Mouse (Mus musculus) hindbrain, embryonic 11.5 days (tissue): ENCODE measurements around the gene Lrfn2. TPM values are rescaled to one million over a fixed set of nuclear protein-coding genes. Genes with fewer than 3 reads are reported as not detected.

Experiments used
- ATAC-seq: fragments of 200-750 bp; cut with Nextera tagmentation; 2 replicates; pipeline ENCODE4 v1.8.0; 2017; ENCODE audit warnings: mild to moderate bottlenecking, moderate TSS enrichment, moderate library complexity; ENCODE audit not compliant: low FRiP score
- DNase-seq: peaks from one replicate; pipeline ENCODE4 v3.0.0-alpha.2; 2015; ENCODE audit warnings: low spot score
- H3K27ac ChIP-seq: fragments of 300-500 bp; sonication (generic); 2 replicates; pipeline ENCODE4 v1.5.1; 2014; ENCODE audit warnings: mild to moderate bottlenecking, low read depth, low read length
- H3K27me3 ChIP-seq: fragments of 300-500 bp; sonication (generic); 2 replicates; pipeline ENCODE4 v1.6.1; 2014; ENCODE audit warnings: mild to moderate bottlenecking, low read length, moderate library complexity, mixed read lengths; ENCODE audit not compliant: control insufficient read depth, insufficient read depth
- H3K36me3 ChIP-seq: fragments of 300-500 bp; sonication (generic); 2 replicates; pipeline ENCODE4 v1.6.1; 2014; ENCODE audit warnings: mild to moderate bottlenecking, low read length, moderate library complexity, mixed read lengths; ENCODE audit not compliant: control insufficient read depth, insufficient read depth
- H3K4me1 ChIP-seq: fragments of 300-500 bp; sonication (generic); replicated peaks from 2 replicates; pipeline ENCODE4 v1.6.1; 2014; ENCODE audit warnings: low read length, mixed read lengths; ENCODE audit not compliant: control insufficient read depth, insufficient read depth
- H3K4me2 ChIP-seq: fragments of 300-500 bp; sonication (generic); replicated peaks from 2 replicates; pipeline ENCODE4 v1.6.1; 2014; ENCODE audit warnings: mild to moderate bottlenecking, low read depth, low read length
- H3K4me3 ChIP-seq: fragments of 300-500 bp; sonication (generic); 2 replicates; pipeline ENCODE4 v1.5.1; 2014; ENCODE audit warnings: low read depth, low read length
- H3K9ac ChIP-seq: fragments of 300-500 bp; sonication (generic); 2 replicates; pipeline ENCODE4 v1.6.1; 2014; ENCODE audit warnings: low read depth, low read length
- H3K9me3 ChIP-seq: fragments of 300-500 bp; sonication (generic); 2 replicates; pipeline ENCODE4 v1.6.1; 2016; ENCODE audit warnings: low read length; ENCODE audit not compliant: control insufficient read depth
- WGBS: fragments of 180-500 bp; shearing (Covaris S2); extraction: QIAGEN DNeasy Blood & Tissue Kit; methylation state at CpG from one replicate; pipeline ENCODE4 v1.1.7; 2014; 5-methylcytosine and 5-hydroxymethylcytosine counted together
- polyA plus RNA-seq: library from polyadenylated mRNA; unstranded; fragments of >200 nt; fragmentation: Nextera tagmentation; extraction: Ambion mirVana; gene quantifications from 2 replicates; pipeline ENCODE4 v1.2.1, GENCODE M21; 2014

Lrfn2 gene
- polyA plus RNA-seq, 1 experiment from 2014 or later: 0.19 TPM

DNA sequence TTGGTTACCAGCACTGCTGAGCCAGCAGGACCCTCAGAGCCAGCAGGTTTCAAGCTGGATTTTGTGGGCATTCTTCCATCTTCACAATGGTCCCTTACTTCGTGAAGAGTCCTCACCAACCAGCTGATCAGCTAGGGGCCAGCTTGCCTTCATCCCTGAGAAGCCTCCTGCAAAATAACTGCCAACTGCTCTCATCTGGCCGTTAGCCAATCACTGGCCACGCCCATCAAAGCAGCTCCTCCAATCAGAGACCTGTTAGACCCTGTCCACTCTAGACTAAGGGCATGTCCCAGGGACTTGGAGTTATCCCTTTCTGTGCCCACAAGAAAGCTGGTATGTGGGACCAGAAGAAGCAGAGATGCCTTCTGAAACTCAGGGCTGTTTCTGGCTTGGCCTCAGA, 181.2 kb downstream of the Lrfn2 start:
- Histone ChIP-seq H3K27me3 (no peaks in the 10 kb centered on the region), H3K9me3 (no peaks in the 10 kb centered on the region), H3K36me3 (no peaks in the 10 kb centered on the region), H3K9ac (no peak overlapping the region), H3K4me3 (no peak overlapping the region), H3K4me1 (no peaks in the 10 kb centered on the region), H3K4me2 (no peak overlapping the region), H3K27ac (no peak overlapping the region)
- 63% methylated on average over 3 of the region's 3 CpGs for WGBS
- DNase-seq: no peak
- ATAC-seq: no peak

DNA sequence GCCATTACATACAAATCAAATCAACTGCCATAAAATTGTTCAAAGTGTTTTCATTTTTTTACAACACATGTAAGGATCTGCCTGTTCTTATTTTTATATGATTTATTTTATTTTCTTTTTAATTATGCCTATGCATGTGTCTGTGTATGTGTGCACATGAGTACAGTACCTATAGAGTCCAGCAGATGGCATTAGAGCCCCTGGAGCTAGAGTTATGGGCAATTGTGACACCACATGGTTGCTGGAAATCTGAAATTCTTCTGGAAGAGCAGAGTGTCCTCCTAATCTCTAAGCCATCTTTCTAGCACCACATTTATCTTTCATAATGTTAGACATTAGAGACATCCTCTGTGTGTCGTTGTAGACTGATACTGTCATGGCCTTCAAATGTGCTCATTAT, 192.0 kb downstream of the Lrfn2 start:
- no peaks in the 10 kb centered on the region for H3K27me3 ChIP-seq
- no peaks in the 10 kb centered on the region for H3K36me3 ChIP-seq
- no peak for ATAC-seq
- peak; percentile 4 for DNase-seq
- no peaks in the 10 kb centered on the region for H3K9me3 ChIP-seq
- H3K4me2 ChIP-seq: no peak overlapping the region
- H3K9ac ChIP-seq: no peak overlapping the region
- 96% methylated on average over 1 of the region's 1 CpGs for WGBS
- H3K4me1 ChIP-seq: no peaks in the 10 kb centered on the region
- H3K4me3 ChIP-seq: no peak overlapping the region
- no peak overlapping the region for H3K27ac ChIP-seq

DNA sequence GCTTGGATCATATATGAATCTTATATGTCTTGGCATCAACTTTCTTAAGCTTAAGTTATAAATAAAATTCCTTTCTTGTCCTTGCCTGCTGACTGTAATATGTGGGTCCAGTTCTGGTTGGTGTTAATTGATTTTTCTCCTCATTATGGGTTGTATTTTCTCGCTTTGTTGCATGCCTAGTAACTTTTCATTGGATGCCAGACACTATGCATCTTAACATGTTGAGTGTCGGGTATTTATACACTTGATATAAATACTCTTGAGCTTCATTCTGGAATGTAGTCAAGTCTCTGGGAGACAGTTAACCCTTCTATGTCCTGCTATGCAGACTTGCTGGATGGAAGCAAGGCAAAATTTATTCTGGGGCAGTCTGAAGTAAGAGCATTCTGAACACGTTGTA, 192.5 kb downstream of the Lrfn2 start:
- DNase-seq (no peak), ATAC-seq (no peak)
- Histone ChIP-seq H3K4me1 (no peaks in the 10 kb centered on the region), H3K4me3 (no peak overlapping the region), H3K27ac (no peak overlapping the region), H3K9me3 (no peaks in the 10 kb centered on the region), H3K36me3 (no peaks in the 10 kb centered on the region), H3K27me3 (no peaks in the 10 kb centered on the region), H3K9ac (no peak overlapping the region), H3K4me2 (no peak overlapping the region)
- WGBS: 91% methylated on average over 3 of the region's 3 CpGs
